Mouse (Mus musculus) ES-E14 (cell line): Measurements from ENCODE around the gene Adgrb3. TPM values are rescaled to one million over a fixed set of nuclear protein-coding genes. Genes with fewer than 3 reads are reported as not detected.

Experiments used
- DNase-seq: peaks from one replicate; pipeline ENCODE4 v3.0.0-alpha.2; 2013; ENCODE audit warnings: low read depth, low spot score
- H3K27ac ChIP-seq: 2 replicates; pipeline ENCODE4 v1.5.1; 2012; ENCODE audit warnings: low read depth, mild to moderate bottlenecking, low read length, moderate library complexity, mixed read lengths; ENCODE audit not compliant: poor library complexity, insufficient read depth, severe bottlenecking
- H3K36me3 ChIP-seq: 2 replicates; pipeline ENCODE4 v1.6.1; 2012; ENCODE audit warnings: mild to moderate bottlenecking, low read length, moderate library complexity, mixed read lengths; ENCODE audit not compliant: control insufficient read depth, poor library complexity, insufficient read depth, severe bottlenecking
- H3K4me1 ChIP-seq, 2 experiments: fragments of 150-350 bp in 1 of 2; sonication (generic) in 1 of 2; 2 replicates each; pipeline ENCODE4 v1.6.1; 2012; ENCODE audit warnings: low read length in 2 of 2, mild to moderate bottlenecking in 1 of 2, mixed read lengths in 1 of 2; ENCODE audit not compliant: control insufficient read depth in 2 of 2, insufficient read depth in 2 of 2, poor library complexity in 1 of 2
- H3K4me3 ChIP-seq, 2 experiments: fragments of 150-350 bp in 1 of 2; sonication (generic) in 1 of 2; 2 replicates each; pipeline ENCODE4 v1.5.1; 2012; ENCODE audit warnings: low read length in 2 of 2, low read depth in 1 of 2, mild to moderate bottlenecking in 1 of 2, mixed read lengths in 1 of 2; ENCODE audit not compliant: insufficient read depth in 1 of 2, poor library complexity in 1 of 2, severe bottlenecking in 1 of 2
- H3K9ac ChIP-seq: 2 replicates; pipeline ENCODE4 v1.6.1; 2012; ENCODE audit warnings: low read depth, mild to moderate bottlenecking, low read length, mixed read lengths; ENCODE audit not compliant: poor library complexity, insufficient read depth, severe bottlenecking
- H3K9me3 ChIP-seq: fragments of 150-350 bp; sonication (generic); 2 replicates; pipeline ENCODE4 v1.6.1; 2012; ENCODE audit warnings: low read depth, mild to moderate bottlenecking, low read length; ENCODE audit not compliant: control insufficient read depth, insufficient read depth
- CHD2 ChIP-seq: IDR thresholded peaks from 2 replicates; pipeline ENCODE4 v1.6.1; 2014; ENCODE audit warnings: mild to moderate bottlenecking, low read depth, low read length, inconsistent platforms
- HCFC1 ChIP-seq: IDR thresholded peaks from 2 replicates; pipeline ENCODE4 v1.6.1; 2012; ENCODE audit warnings: low read length, inconsistent platforms, borderline replicate concordance; ENCODE audit not compliant: insufficient read depth
- MAFK ChIP-seq: IDR thresholded peaks from 2 replicates; pipeline ENCODE4 v1.6.1; 2014; ENCODE audit warnings: mild to moderate bottlenecking, low read depth, low read length, inconsistent platforms; ENCODE audit not compliant: insufficient read depth
- ZC3H11A ChIP-seq: IDR thresholded peaks from 2 replicates; pipeline ENCODE4 v1.6.1; 2012; ENCODE audit warnings: low read depth, mild to moderate bottlenecking, inconsistent platforms, low read length, borderline replicate concordance
- ZNF384 ChIP-seq: IDR thresholded peaks from 2 replicates; pipeline ENCODE4 v1.6.1; 2012; ENCODE audit warnings: low read depth, low read length, inconsistent platforms
- in situ Hi-C, 2 experiments: fragments of 600-800 bp; cut with MboI; formaldehyde crosslinking; loops; one replicate each; pipeline ENCODE4 v1.15.1; 2025; ENCODE audit warnings: low sequenced_read_pairs in 2 of 2, inconsistent platforms in 1 of 2; ENCODE audit not compliant: unreplicated experiment in 2 of 2
- total RNA-seq: library from RNA; depleted of rRNA; stranded (reverse); fragments of 300-350 nt; gene quantifications from 2 replicates; pipeline ENCODE4 v1.2.3, GENCODE M21; 2012

Adgrb3 gene
- total RNA-seq, 1 experiment, result 0.27 TPM

DNA sequence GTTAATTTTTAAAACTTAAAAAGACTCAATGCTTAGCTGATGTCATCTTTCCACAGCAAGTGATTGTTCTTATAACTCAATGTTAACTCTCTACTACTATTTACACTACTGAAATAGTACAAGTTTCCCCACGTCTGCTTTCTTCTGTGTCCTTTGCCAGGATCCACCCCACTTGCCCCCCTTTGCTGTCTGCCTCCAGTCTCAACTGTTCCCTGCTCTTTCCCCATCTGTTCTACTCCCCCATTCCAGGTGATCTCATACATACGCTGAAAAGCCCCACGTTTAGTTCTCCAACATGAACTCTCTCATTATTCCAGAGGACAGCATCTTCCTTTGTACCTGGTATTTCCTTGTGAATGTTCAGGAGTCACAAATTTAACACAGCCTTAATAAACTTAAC, 147.4 kb downstream of the Adgrb3 start:
- DNase-seq, result no peak
- Histone ChIP-seq H3K36me3 (no peaks in the 10 kb centered on the region), H3K9ac (no peak overlapping the region), H3K4me3 (no peak overlapping the region), H3K9me3 (no peaks in the 10 kb centered on the region), H3K27ac (no peak overlapping the region), H3K4me1 (no peaks in the 10 kb centered on the region)
- TF ChIP-seq MAFK (no peak), ZC3H11A (no peak), HCFC1 (no peak), CHD2 (no peak), ZNF384 (no peak)
- in situ Hi-C loops, result no loop called here

DNA sequence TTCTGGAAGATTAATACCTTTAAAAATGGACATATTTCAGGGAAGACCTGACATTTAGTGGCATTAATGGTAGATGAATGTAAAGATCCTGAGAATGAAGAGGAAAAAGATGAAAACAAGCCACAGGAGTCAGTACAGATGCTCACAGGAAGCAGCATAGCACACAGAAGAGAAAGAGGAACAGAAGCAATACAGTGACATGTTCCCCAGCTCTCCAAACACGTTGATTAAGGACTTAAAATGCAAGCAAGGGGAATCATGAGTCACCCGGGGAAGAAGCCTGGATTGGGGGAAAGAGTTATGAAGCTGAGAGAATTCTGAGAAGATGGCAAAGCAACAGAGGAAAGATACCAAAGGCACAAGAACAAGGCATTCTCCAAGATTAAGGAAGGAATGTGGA, 149.9 kb downstream of the Adgrb3 start:
- H3K9ac ChIP-seq, result no peak overlapping the region
- TF ChIP-seq HCFC1 (no peak), CHD2 (no peak), MAFK (no peak), ZNF384 (no peak), ZC3H11A (no peak)
- no peaks in the 10 kb centered on the region for H3K36me3 ChIP-seq
- in situ Hi-C loops, result no loop called here
- no peak overlapping the region for H3K27ac ChIP-seq
- H3K9me3 ChIP-seq, result no peaks in the 10 kb centered on the region
- no peak overlapping the region for H3K4me3 ChIP-seq
- no peak for DNase-seq
- H3K4me1 ChIP-seq, result no peaks in the 10 kb centered on the region

DNA sequence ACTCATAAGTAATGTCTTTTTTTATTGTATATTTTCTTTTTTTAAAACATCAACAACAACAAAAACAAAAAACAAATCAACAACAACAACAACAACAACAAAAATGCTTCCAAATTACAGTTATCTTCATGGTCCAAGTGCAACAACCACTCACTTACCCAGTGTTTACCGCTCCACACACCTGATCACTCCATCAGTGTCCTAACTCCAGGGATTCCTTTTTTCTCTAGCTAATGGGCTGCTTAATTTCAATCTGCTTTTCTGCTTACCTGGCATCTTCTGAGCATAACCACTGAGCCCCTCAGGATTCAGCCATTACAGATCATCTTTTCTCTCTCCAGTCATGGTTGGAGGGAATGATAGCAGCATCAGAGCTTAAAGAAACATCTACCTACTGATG, 176.8 kb downstream of the Adgrb3 start:
- Histone ChIP-seq H3K4me1 (no peaks in the 10 kb centered on the region), H3K9ac (no peak overlapping the region), H3K4me3 (no peak overlapping the region), H3K27ac (no peak overlapping the region), H3K36me3 (no peaks in the 10 kb centered on the region), H3K9me3 (no peaks in the 10 kb centered on the region)
- in situ Hi-C loops, result no loop called here
- TF ChIP-seq MAFK, result no peak
- no peak for TF ChIP-seq HCFC1
- no peak for TF ChIP-seq CHD2
- no peak for TF ChIP-seq ZNF384
- TF ChIP-seq ZC3H11A, result no peak
- DNase-seq, result no peak

- in situ Hi-C loops, result no loop called here
- no peak for DNase-seq
- H3K4me1 ChIP-seq, result no peaks in the 10 kb centered on the region
- TF ChIP-seq MAFK (no peak), CHD2 (no peak), ZC3H11A (no peak), ZNF384 (no peak), HCFC1 (no peak)
- H3K9ac ChIP-seq, result no peak overlapping the region
- no peak overlapping the region for H3K27ac ChIP-seq
- no peaks in the 10 kb centered on the region for H3K9me3 ChIP-seq
- H3K36me3 ChIP-seq, result no peaks in the 10 kb centered on the region
- H3K4me3 ChIP-seq, result no peak overlapping the region
Observed at GRCm38 (mm10) chr1:25644256-25644655, 185.3 kb downstream of the Adgrb3 start.

- H3K4me3 ChIP-seq, result no peak overlapping the region
- in situ Hi-C loops, result no loop called here
- no peaks in the 10 kb centered on the region for H3K36me3 ChIP-seq
- no peak overlapping the region for H3K27ac ChIP-seq
- H3K9me3 ChIP-seq, result no peaks in the 10 kb centered on the region
- no peak overlapping the region for H3K9ac ChIP-seq
- no peak for DNase-seq
- no peaks in the 10 kb centered on the region for H3K4me1 ChIP-seq
- TF ChIP-seq ZC3H11A (no peak), HCFC1 (no peak), MAFK (no peak)
Observed at GRCm38 (mm10) chr1:25621458-25621857, 208.0 kb downstream of the Adgrb3 start.
